Mouse (Mus musculus): ENCODE results near the gene Anks3. TPM values are rescaled to one million over a fixed set of nuclear protein-coding genes. Genes with fewer than 3 reads are reported as not detected.

Gene Anks3
- polyA plus RNA-seq, 1 experiment from 2014 or later = 39.6 TPM

GRCm38 (mm10) chr16:4938461-4938860 lies 25.5 kb downstream of the Anks3 start, which contains the start of gene Nudt16l1:
Gene Nudt16l1 (plus strand): TSS chr16:4938761.
- Histone ChIP-seq H3K9ac (peak within 1 kb of the TSS; percentile 88), H3K4me2 (replicated peaks) (peak within 1 kb of the TSS; percentile 89), H3K36me3 (peaks cover 46% of the 10 kb centered on the region), H3K27ac (peak within 1 kb of the TSS; percentile 86), H3K4me1 (replicated peaks) (peaks cover 10% of the 10 kb centered on the region), H3K4me3 (replicated peaks) (peak within 1 kb of the TSS; percentile 90), H3K27me3 (replicated peaks) (no peaks in the 10 kb centered on the region), H3K9me3 (no peaks in the 10 kb centered on the region)
- no peak for ATAC-seq
- WGBS = 2% methylated on average over 2 of the region's 2 CpGs

DNA sequence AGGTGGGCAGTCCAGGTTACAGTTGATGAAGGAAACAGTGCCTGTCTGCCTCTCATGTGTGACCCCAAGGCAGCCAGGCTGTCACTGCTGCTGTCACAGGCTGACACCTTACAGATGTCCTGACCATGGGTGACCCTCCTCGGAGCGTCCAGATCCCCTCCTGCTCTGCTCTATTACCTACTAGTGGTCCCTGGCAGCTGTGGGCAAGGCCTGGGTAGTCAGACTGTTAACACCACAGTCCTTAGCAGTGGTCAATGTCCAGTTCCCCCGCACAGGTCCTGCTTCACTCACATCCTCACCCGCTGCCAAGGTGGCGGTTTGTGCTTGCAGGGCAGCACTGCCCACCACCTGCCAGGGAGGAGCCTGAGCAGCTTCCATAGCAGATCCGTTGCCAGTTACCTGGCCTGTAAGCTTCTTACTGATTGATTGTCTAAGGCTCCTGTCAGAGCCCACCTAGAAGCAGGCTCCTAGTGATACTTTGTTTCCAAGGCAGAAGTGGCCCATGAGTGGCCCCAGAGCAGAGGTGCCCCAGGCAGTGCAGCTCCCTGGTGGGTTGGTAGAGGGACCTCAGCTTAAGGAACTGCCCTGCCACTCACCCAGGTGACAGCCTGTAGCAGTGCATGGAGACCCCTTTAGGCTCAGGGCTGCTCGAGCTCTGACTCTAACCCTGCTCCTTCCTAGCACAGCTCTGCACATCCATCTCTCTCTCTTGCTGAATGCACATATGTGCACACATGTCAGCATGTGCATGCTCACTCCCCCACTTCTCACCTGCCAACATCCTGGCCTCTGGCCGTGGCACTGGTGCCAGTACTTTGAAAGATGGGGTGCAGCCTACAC lies 26.4 kb downstream of the Anks3 start:
- Histone ChIP-seq H3K36me3 (peaks cover 42% of the 10 kb centered on the region), H3K27ac (no peak overlapping the region), H3K27me3 (replicated peaks) (no peaks in the 10 kb centered on the region), H3K4me1 (replicated peaks) (peaks cover 13% of the 10 kb centered on the region), H3K9me3 (no peaks in the 10 kb centered on the region), H3K4me3 (replicated peaks) (no peak overlapping the region), H3K4me2 (replicated peaks) (no peak overlapping the region), H3K9ac (no peak overlapping the region)
- no peak for ATAC-seq
- WGBS = 91% methylated on average over 8 of the region's 8 CpGs

DNA sequence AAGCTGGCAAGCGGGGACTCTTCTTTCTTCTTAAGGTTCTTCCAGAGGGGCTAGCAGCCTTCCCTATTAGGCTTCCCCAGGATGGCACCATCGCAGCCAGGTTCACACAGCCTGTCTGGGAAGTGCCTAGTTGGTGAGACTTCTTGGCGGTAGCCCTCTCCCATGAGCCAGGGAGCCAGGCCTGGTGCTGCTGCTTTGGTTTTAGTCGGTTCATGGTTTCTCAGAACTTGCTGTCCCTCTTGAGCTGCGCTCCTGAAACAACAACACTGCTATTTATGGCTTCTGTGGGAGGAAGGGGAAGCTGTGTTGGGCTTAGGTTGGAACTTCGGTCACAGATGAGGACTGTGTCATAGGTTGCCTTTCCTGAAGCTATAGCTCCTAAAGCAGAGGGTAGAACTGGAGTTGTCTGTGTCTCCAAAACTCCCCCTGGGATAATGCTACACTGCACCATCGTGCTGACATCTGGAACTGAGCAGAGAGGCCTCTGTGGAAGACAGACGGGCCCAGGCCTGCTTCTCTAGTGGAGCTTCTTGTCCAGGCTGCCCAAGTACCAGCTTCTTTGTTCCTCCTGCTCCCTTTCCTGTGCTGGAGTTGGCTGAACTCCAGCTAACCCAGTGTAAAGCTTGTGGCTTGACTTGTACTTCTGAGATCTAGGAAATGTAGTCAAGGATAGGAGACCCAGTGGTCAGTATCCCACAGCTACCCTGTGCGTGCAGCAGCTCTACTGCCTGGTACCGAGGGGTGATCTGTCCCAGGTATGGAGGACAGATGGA lies 27.9 kb downstream of the Anks3 start:
- ATAC-seq = no peak
- Histone ChIP-seq H3K9ac (no peak overlapping the region), H3K9me3 (no peaks in the 10 kb centered on the region), H3K4me3 (replicated peaks) (no peak overlapping the region), H3K27ac (0 out of 2 replicates have a peak overlapping the region, but pooled peaks have one; percentile 9), H3K4me2 (replicated peaks) (no peak overlapping the region), H3K4me1 (replicated peaks) (peaks cover 19% of the 10 kb centered on the region), H3K27me3 (replicated peaks) (no peaks in the 10 kb centered on the region), H3K36me3 (peaks cover 37% of the 10 kb centered on the region)
- 85% methylated on average over 10 of the region's 10 CpGs for WGBS

GRCm38 (mm10) chr16:4935430-4935829 lies 28.6 kb downstream of the Anks3 start:
- 97% methylated on average over 31 of the region's 31 CpGs for WGBS
- peaks cover 43% of the 10 kb centered on the region for H3K36me3 ChIP-seq
- no peaks in the 10 kb centered on the region for H3K27me3 ChIP-seq (replicated peaks)
- H3K9ac ChIP-seq = no peak overlapping the region
- 0 out of 2 replicates have a peak overlapping the region, but pooled peaks have one; percentile 9 for H3K27ac ChIP-seq
- H3K9me3 ChIP-seq = no peaks in the 10 kb centered on the region
- no peak overlapping the region for H3K4me2 ChIP-seq (replicated peaks)
- ATAC-seq = no peak
- peaks cover 18% of the 10 kb centered on the region for H3K4me1 ChIP-seq (replicated peaks)
- no peak overlapping the region for H3K4me3 ChIP-seq (replicated peaks)

DNA sequence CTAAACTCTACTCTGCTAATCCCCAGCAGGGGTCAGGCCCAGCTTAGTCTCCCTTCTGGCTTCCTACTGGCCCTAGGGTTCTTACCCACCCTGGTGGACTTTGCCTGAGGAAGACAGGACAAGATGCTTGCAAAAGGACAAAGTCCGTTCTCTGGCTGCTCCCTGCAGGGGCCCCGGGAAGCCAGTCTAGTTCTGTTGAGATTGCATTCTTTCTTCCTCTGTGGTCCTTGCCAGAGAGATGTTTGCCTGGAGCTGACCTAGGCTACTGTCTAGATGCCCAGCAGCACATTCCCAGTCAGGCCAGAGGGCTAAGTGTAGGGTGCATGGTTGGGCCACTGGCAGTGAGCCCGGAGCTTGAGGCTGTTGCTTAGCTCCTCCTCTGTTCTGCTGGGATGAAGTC lies 31.6 kb downstream of the Anks3 start:
- Histone ChIP-seq H3K27ac (0 out of 2 replicates have a peak overlapping the region, but pooled peaks have one; percentile 7), H3K4me2 (replicated peaks) (peak overlapping the region; percentile 30; the same call in 1 of the 2 replicates), H3K9me3 (no peaks in the 10 kb centered on the region), H3K36me3 (peaks cover 58% of the 10 kb centered on the region), H3K27me3 (replicated peaks) (no peaks in the 10 kb centered on the region), H3K9ac (no peak overlapping the region), H3K4me1 (replicated peaks) (peaks cover 9% of the 10 kb centered on the region; the same call in 1 of the 2 replicates), H3K4me3 (replicated peaks) (no peak overlapping the region)
- ATAC-seq = peak; percentile 85
- 67% methylated on average over 3 of the region's 3 CpGs for WGBS

DNA sequence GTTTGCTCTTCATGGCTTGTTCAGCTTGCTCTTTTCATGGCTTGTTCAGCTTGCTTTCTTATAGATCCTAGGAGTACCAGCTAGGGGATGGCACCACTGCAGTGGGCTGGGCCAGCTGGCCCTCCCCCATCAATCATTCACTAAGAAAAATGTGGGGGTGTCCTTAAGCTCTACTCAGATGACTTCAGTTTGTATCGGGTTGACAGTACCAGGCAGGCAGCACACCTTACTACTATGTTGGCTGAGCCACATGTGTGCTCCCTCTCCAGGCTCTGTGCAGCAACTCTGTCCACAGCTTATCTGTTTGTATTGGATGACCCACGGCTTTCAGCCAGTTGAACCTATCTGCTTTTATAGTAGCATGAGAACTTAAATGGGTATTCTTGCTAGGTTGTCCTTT lies 35.5 kb downstream of the Anks3 start:
- H3K9me3 ChIP-seq = no peaks in the 10 kb centered on the region
- 73% methylated on average over 2 of the region's 2 CpGs for WGBS

GRCm38 (mm10) chr16:4927967-4928366 lies 36.0 kb downstream of the Anks3 start:
- no peaks in the 10 kb centered on the region for H3K27me3 ChIP-seq (replicated peaks)
- peaks cover 8% of the 10 kb centered on the region; the same call in 1 of the 2 replicates for H3K4me1 ChIP-seq (replicated peaks)
- peaks cover 58% of the 10 kb centered on the region for H3K36me3 ChIP-seq
- WGBS = 86% methylated on average over 7 of the region's 7 CpGs
- H3K4me3 ChIP-seq (replicated peaks) = no peak overlapping the region
- H3K4me2 ChIP-seq (replicated peaks) = no peak overlapping the region
- H3K27ac ChIP-seq = no peak overlapping the region
- H3K9ac ChIP-seq = no peak overlapping the region
- ATAC-seq = no peak
- no peaks in the 10 kb centered on the region for H3K9me3 ChIP-seq

More for the DNA sequence above, 35.5 kb downstream of the Anks3 start:
- Histone ChIP-seq H3K9ac (no peak overlapping the region), H3K4me1 (replicated peaks) (peaks cover 9% of the 10 kb centered on the region; the same call in 1 of the 2 replicates), H3K4me3 (replicated peaks) (no peak overlapping the region), H3K27me3 (replicated peaks) (no peaks in the 10 kb centered on the region), H3K36me3 (peaks cover 62% of the 10 kb centered on the region), H3K4me2 (replicated peaks) (no peak overlapping the region), H3K27ac (no peak overlapping the region)
- ATAC-seq = no peak

- no peak overlapping the region for H3K27ac ChIP-seq
- no peaks in the 10 kb centered on the region for H3K9me3 ChIP-seq
- H3K4me1 ChIP-seq (replicated peaks) = no peaks in the 10 kb centered on the region
- H3K27me3 ChIP-seq (replicated peaks) = no peaks in the 10 kb centered on the region
- peaks cover 39% of the 10 kb centered on the region; the same call in 1 of the 2 replicates for H3K36me3 ChIP-seq
- H3K4me3 ChIP-seq (replicated peaks) = no peak overlapping the region
- H3K9ac ChIP-seq = no peak overlapping the region
- no peak for ATAC-seq
- WGBS = 90% methylated on average over 5 of the region's 5 CpGs
- no peak overlapping the region for H3K4me2 ChIP-seq (replicated peaks)
These were observed 40.0 kb downstream of the Anks3 start for GRCm38 (mm10) chr16:4923996-4924395.

DNA sequence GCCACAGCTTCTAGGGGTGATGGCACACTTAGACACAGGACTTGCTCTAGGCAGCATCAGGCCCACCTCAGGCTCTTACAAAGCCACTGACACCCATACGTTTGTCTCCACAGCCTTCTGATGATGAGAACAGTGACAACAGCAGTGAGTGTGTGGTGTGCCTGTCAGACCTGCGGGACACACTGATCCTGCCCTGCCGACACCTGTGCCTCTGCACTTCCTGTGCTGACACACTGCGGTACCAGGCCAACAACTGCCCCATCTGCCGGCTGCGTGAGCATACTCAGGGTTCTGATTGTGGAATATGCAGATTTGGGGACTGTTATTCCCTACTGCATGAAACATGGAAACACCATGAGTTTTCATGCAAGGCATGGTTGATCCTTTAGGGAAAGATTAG lies 41.5 kb downstream of the Anks3 start:
- 87% methylated on average over 6 of the region's 6 CpGs for WGBS
- Histone ChIP-seq H3K9me3 (no peaks in the 10 kb centered on the region), H3K9ac (no peak overlapping the region), H3K4me2 (replicated peaks) (no peak overlapping the region), H3K4me3 (replicated peaks) (no peak overlapping the region), H3K4me1 (replicated peaks) (no peaks in the 10 kb centered on the region), H3K27ac (no peak overlapping the region), H3K27me3 (replicated peaks) (no peaks in the 10 kb centered on the region), H3K36me3 (peaks cover 30% of the 10 kb centered on the region; the same call in 1 of the 2 replicates)
- ATAC-seq = no peak

- H3K9me3 ChIP-seq = no peaks in the 10 kb centered on the region
- WGBS = 71% methylated on average over 4 of the region's 4 CpGs
- no peak overlapping the region for H3K4me3 ChIP-seq (replicated peaks)
- no peak overlapping the region for H3K27ac ChIP-seq
- peaks cover 25% of the 10 kb centered on the region for H3K36me3 ChIP-seq
- no peaks in the 10 kb centered on the region for H3K4me1 ChIP-seq (replicated peaks)
- no peak overlapping the region for H3K9ac ChIP-seq
- ATAC-seq = no peak
- H3K4me2 ChIP-seq (replicated peaks) = no peak overlapping the region
- H3K27me3 ChIP-seq (replicated peaks) = no peaks in the 10 kb centered on the region
These were observed 43.4 kb downstream of the Anks3 start for GRCm38 (mm10) chr16:4920556-4920955.

DNA sequence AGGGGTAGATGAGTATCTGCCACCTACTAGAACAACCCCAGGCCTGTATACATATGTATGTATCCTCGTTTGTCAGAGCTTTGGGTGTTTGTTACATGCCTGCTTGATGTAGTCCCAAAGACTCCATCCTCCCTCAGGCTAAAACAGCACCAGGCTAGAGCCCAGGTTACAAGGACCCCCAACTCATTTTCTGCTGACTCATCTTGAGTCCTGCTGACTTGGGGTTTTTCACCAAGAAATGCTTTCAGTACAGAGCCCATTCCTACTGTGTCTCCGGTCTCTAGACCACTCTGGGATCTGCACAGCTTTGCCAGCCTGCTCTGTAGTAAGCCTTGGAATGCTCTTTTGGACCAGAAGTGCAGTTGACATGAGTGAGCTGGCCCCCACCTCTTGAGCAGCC lies 47.4 kb downstream of the Anks3 start:
- Histone ChIP-seq H3K4me2 (replicated peaks) (no peak overlapping the region), H3K9ac (no peak overlapping the region), H3K27ac (no peak overlapping the region), H3K9me3 (no peaks in the 10 kb centered on the region), H3K4me1 (replicated peaks) (peaks cover 4% of the 10 kb centered on the region; the same call in 1 of the 2 replicates), H3K36me3 (peaks cover 24% of the 10 kb centered on the region), H3K27me3 (replicated peaks) (no peaks in the 10 kb centered on the region), H3K4me3 (replicated peaks) (no peak overlapping the region)
- ATAC-seq = no peak
- WGBS = 88% methylated on average over 2 of the region's 2 CpGs

- WGBS = 86% methylated on average over 3 of the region's 3 CpGs
- Histone ChIP-seq H3K9me3 (no peaks in the 10 kb centered on the region), H3K4me1 (replicated peaks) (peaks cover 4% of the 10 kb centered on the region; the same call in 1 of the 2 replicates), H3K27ac (no peak overlapping the region), H3K36me3 (peaks cover 30% of the 10 kb centered on the region), H3K9ac (no peak overlapping the region), H3K27me3 (replicated peaks) (no peaks in the 10 kb centered on the region), H3K4me2 (replicated peaks) (no peak overlapping the region), H3K4me3 (replicated peaks) (no peak overlapping the region)
- ATAC-seq = no peak
These were observed 48.1 kb downstream of the Anks3 start for GRCm38 (mm10) chr16:4915931-4916330.

Measured in intestine, embryonic 15.5 days (tissue).